Comparison of ENCODE assay signal across 1 mouse cellular context in genomic region chr7:120980041-120980440, GRCm38 (mm10).
TF ChIP-seq lines count a peak whose summit lies in the region.

No protein-coding gene starts in this region.

TF ChIP-seq in MEL, 35 proteins besides CTCF, POLR2A, EP300 and RAD21 (continued from another document):
- TF ChIP-seq MEF2A (IDR thresholded peaks at IDR 0.05; ENCODE audit: extremely low read depth, insufficient replicate concordance, low read depth, low read length, poor library complexity, severe bottlenecking) = peak; percentile 36; the same call in 1 of the 2 replicates
- no peak for TF ChIP-seq NRF1 (IDR thresholded peaks at IDR 0.05; ENCODE audit: insufficient read depth, low read depth, low read length, poor library complexity, severe bottlenecking)
- TF ChIP-seq POLR2AphosphoS5 (IDR thresholded peaks at IDR 0.05; ENCODE audit: borderline replicate concordance, low read depth, low read length) = no peak
- TF ChIP-seq KAT2A (conservative IDR thresholded peaks at IDR 0.05; ENCODE audit: low read depth, low read length) = 0 out of 2 replicates have a peak, but pooled peaks have one; percentile 33
- no peak for TF ChIP-seq E2F4 (IDR thresholded peaks at IDR 0.05; ENCODE audit: borderline replicate concordance, low read depth, low read length)
- no peak for TF ChIP-seq POLR2AphosphoS2 (IDR thresholded peaks at IDR 0.05; ENCODE audit: low read length)
- no peak for TF ChIP-seq SMC3 (IDR thresholded peaks at IDR 0.05; ENCODE audit: low read depth, low read length)
- no peak for TF ChIP-seq CHD1 (IDR thresholded peaks at IDR 0.05; ENCODE audit: low read depth, low read length)
- TF ChIP-seq ETS1 (IDR thresholded peaks at IDR 0.05; ENCODE audit: low read depth, low read length) = peak; percentile 90
- peak; percentile 66 for TF ChIP-seq MXI1 (IDR thresholded peaks at IDR 0.05; ENCODE audit: low read depth, low read length)
- peak; percentile 94 for TF ChIP-seq SIN3A (IDR thresholded peaks at IDR 0.05; ENCODE audit: low read length)
- TF ChIP-seq ZC3H11A (IDR thresholded peaks at IDR 0.05; ENCODE audit: low read depth, low read length) = no peak
- TF ChIP-seq TAL1 (IDR thresholded peaks at IDR 0.05; ENCODE audit: low read length) = peak; percentile 82
- peak; percentile 61; the same call in 1 of the 2 replicates for TF ChIP-seq BHLHE40 (IDR thresholded peaks at IDR 0.05; ENCODE audit: borderline replicate concordance, low read depth, low read length)
- no peak for TF ChIP-seq NELFE (IDR thresholded peaks at IDR 0.05; ENCODE audit: low read depth, low read length)
- TF ChIP-seq RCOR1 (IDR thresholded peaks at IDR 0.05; ENCODE audit: low read depth, low read length) = peak; percentile 88
- TF ChIP-seq ZKSCAN1 (IDR thresholded peaks at IDR 0.05; ENCODE audit: low read depth, low read length) = no peak
- peak; percentile 62 for TF ChIP-seq MAX (IDR thresholded peaks at IDR 0.05; ENCODE audit: low read length)
- TF ChIP-seq GATA1 (IDR thresholded peaks at IDR 0.05; ENCODE audit: low read depth, low read length) = peak; percentile 96
- TF ChIP-seq MAFK (IDR thresholded peaks at IDR 0.05; ENCODE audit: borderline replicate concordance, low read depth, low read length) = peak; percentile 45; the same call in 1 of the 2 replicates
- TF ChIP-seq HCFC1 (IDR thresholded peaks at IDR 0.05; ENCODE audit: low read depth, low read length) = no peak
- TF ChIP-seq MYB (IDR thresholded peaks at IDR 0.05; ENCODE audit: low read depth, low read length) = peak; percentile 86
- TF ChIP-seq TCF12 (IDR thresholded peaks at IDR 0.05; ENCODE audit: low read depth, low read length) = peak; percentile 96
- TF ChIP-seq JUND (IDR thresholded peaks at IDR 0.05; ENCODE audit: low read depth, low read length) = no peak
- no peak for TF ChIP-seq USF1 (IDR thresholded peaks at IDR 0.05; ENCODE audit: low read depth, low read length)
- no peak for TF ChIP-seq UBTF (IDR thresholded peaks at IDR 0.05; ENCODE audit: borderline replicate concordance, insufficient read depth, low read depth, low read length)
- TF ChIP-seq MAZ (IDR thresholded peaks at IDR 0.05; ENCODE audit: low read depth, low read length) = peak; percentile 83
